Mouse (Mus musculus) thymus, postnatal 4 days (tissue): ENCODE measurements around the gene Fut4.
A peak's percentile ranks its signal among the peaks of the same experiment; 100 is the strongest.
"Not testable (repeated sequence)": the region's sequence is repeated elsewhere in the genome, so short reads cannot be mapped to it uniquely, and the experiment has no call there.

Experiments
- DNase-seq: peaks from one replicate; pipeline ENCODE4 v3.0.0; 2021

Fut4 gene

DNA sequence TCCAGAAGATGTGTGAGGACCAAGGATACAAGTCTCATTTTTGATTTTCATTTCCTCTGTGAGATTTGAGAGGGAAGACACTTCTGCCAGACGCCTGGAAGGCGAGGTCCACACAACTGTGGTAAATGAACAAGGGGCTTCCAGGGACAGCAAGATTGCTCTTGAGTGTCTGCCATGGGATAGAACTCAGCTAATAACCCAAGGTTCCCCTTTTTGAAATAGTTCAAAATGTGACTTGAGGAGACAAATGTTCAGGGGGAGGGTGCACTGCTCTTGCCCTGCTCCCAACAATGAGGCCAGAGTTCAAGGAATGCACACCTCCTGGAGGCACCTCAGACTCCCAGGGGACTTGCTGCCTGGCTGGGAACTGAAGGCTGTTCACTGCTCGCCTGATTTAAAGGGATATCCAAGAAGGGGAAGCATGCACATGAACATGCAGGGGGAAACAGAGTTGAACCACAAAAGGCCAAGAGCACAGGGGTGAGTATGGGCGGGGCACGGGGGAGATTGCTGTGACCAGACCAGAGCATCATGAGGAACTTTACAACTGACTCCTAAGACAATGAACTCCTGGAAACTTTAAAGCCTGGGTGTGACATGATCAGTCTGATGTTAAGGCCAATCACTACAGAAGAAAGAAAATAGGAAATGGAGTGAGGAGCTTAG, 27.3 kb downstream of the Fut4 start:
- DNase-seq: no peak

DNA sequence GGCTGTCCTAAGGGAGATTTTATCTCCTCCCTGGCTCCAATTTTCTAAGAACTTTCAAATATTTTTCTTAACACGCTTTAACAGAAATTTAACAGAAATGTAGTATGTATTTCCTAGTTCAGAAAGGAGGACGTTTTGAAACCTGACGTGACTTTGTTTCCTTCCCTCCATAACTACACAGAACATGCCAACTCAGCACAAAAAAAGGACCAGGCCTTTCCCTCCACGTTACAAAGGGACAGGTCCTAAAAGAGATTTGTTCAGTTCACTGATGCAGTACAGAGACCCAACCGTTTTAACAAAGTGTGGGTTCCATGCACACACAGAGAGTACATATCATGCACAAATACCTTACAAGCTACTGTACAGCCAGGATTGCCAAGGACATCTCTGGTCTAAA, 30.6 kb downstream of the Fut4 start:
- DNase-seq: no peak

DNA sequence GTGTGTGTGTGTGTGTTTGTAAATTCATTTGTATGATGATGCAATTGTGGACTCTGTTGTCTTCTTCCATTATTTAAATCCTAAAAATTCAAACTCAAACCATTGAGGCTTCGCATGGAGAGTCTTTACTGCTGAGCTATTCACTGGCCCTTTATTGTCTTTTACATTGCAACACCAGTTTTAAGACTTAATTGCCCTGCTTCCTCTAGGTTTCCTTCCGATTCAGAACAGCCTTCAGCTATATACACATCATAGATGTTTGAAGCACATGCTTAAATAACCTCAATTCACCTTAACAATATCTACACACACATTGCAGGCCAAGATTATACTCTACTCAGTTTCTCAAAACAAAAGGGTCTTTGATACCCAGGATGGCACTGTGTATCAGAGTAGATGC, 31.8 kb downstream of the Fut4 start:
- DNase-seq: no peak

DNA sequence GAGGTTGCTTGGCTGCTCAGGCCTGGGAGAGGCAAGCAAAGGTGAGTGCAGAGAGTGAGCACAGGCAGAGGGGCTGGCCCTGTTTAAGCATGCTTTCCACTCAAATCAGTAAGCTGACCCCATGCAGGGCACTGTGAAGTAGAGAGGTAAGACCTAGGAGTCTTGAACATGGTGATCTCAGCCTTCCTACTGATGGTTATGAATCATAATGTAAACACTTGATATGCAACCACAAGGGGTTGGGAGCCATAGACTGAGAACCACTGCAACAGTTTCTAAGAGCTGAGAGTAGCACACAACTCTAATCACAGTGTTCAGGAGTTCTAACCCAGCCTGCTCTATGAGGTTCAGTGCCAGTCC, 33.9 kb downstream of the Fut4 start:
- no peak for DNase-seq

DNA sequence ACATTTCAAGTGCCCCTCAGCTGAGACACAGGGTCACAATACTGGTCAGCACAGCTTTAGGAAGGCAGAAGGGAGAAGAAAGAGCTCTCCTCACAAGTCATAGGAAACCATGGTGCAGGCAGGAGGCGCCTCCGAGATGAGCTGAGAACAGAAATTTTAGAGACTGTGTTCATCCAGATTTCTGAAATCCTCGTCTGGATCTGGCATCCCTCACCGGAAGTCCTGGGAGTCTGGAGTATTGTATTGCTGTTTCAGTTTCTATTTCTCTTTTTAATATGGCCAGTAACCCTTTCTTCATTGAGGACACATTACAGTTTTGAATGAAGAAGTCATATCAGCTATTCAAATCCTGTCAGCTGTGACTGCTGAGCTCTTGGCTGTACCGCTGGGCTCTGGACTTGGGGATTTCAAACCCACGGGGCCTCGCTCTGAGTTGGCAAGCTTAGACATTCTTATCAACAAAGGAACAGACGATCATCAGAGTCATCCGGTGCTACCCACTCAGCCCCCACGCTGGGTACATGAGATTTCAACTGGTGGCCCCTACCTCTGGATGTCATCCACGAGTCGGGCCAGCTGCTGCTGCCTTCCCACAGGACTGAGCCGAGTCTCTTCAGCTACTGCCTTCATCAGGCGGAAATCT, 34.4 kb downstream of the Fut4 start:
- no peak for DNase-seq

DNA sequence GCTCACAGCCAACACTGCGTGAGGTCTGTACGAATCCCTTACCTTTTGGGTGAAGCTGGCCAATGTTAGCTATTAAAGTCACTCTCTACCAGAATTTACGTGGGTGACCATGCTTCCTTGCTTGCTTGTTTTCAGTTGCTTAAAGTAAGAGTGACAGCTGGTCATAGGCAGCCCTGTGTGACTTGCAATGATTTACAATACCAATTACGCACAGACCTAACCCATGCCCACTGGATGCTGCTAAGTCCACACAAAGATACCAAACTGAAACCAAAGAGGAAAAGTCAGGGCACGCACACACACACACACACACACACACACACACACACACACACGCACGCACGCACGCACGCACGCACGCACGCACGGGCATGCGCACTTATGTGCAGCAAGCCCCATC, 36.9 kb downstream of the Fut4 start:
- no peak for DNase-seq

DNA sequence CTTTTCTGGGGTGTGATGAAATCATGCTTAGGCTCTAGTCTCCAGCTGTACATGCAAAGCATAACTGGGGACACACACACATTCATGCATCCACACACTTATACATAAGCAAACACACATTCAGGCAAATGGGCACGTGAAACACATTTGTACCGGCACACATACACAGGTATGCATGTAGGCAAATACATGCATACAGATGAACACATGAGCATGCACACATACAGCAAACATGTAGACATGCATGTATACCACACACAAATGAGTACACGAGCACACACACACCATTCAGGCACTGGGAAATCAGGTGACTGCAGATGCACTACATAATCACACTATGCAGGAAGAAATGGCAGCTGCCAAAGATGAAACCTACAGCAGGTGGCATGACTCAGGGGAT, 41.3 kb downstream of the Fut4 start:
- no peak for DNase-seq

DNA sequence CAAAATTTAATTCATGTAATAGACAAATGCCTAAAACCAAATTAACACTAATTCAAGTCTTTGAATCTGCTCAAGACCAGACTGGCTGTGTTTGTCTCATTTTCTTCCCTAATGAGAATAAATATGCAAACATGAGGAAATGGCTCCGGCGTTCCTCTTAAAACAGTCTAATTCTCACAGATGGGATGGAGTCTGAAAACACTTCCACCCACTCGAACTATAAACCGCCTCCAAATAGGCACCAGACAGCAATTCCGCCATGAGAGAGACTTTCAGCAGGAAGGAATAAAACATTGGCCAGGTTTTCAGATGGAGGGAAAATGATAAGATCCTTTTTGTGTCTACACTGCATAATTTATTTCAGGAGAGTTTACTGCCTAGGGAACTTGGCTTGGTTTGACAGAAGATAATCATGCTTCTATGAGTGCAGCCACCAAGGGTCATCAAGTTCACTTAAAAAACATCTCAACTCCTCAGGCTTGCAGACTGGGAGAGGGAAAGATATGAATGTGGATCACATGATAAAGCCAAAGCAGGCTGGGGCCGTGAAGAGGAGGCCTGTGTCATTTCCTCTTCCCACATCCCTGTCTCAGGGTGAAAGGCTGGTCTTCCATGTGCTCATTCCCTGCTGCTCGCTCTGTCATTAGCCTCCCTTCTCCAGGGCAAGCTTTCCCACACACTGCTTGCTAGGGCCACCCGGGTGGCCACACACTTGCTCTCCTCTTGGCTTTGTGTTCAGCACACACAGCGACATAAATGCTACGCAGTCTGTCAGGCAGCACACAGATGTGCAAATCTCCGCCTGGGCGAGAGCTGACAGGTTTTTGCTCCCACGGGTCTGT, 46.7 kb downstream of the Fut4 start:
- no peak for DNase-seq

DNA sequence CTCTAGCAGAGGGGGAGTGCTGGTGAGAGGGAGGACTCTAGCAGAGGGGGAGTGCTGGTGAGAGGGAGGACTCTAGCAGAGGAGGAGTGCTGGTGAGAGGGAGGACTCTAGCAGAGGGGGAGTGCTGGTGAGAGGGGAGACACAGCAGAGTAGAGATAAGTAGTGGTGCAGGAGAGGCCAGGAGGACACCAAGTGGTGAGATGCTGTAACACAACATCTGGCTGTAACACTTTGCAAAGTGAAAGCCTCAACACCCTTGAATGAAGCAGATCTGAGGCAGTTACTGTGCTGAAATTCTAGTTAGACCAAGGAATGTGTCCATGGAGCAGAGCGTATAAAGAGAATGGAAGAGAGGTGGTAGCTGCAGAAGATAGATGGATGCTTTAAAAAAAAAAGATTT, 51.4 kb downstream of the Fut4 start:
- not testable (repeated sequence) for DNase-seq

DNA sequence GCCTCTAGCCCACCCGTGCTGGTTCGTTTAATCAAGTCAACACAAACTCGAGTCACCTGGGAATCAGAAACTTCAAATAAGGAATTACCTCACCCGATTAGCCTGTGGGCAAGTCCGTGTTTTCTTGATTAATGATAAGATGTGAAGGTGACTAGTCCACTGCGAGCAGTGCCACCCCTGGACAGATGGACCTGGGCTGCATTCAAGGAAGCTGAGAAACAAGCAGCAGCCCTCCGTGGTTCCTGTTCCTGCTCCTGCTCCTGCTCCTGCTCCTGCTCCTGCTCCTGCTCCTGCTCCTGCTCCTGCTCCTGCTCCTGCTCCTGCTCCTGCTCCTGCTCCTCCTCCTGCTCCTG, 52.9 kb downstream of the Fut4 start:
- no peak for DNase-seq

DNA sequence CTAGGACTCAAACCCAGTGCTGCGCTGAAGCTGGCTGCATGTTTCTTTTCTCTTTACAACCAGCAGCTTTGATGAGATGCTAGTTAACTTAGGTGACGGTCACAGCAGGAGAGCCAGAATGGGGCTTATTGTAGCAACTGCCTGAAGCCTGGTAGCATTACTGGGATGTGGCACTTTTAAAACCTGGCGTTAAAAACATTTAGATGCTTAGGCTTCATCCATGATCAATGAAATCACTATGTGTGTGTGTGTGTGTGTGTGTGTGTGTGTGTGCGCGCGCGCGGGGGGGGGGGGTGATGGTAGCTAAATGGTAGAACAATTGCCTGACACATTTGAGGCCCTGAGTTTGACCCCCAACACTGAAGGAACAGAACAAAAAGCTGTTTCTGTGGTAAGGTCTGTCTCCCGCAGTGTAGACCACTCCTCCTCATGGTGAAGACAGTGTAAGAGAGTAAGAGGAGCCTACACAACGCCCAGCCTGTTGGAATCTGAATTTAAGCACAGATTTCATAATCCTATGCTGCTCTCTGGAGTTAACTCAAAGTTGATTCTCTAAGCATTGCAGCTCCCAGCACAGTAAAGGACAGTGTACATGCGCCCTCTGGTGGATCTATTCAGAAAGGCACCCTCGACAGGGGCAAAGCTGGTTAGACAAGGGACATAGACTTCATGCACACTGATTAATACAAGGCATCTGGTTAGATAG, 53.5 kb downstream of the Fut4 start:
- peak; percentile 89 for DNase-seq
